Mouse (Mus musculus): Measurements from ENCODE around the gene Fdxacb1.

DNA sequence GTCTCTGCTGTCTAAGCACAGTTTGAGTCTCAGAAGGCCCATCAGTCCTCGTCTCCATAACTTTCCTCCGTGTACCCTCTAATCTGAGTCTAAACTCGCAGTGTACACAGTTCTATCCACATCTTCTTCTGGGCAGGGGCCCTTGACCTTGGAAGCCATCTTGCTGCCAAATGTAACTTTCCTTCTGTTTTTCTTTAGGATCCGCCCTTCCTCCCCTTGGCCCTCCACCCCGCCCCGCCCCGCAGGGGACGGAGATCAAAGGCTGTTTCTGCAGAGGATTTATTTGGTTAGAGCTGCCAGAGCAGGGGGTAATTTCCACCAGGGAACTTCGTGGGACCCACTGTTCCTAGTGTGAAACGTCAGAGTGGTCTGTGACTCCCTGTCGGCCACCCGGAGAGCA lies 47.0 kb upstream of the Fdxacb1 start:
- TF ChIP-seq CTCF (IDR thresholded peaks at IDR 0.05) (no peak), EP300 (IDR thresholded peaks at IDR 0.05) (no peak)
